ENCODE assay signal across 8 mouse cellular contexts in genomic region chr6:67035388-67036299, GRCm38 (mm10). TPM values are rescaled to one million over a fixed set of nuclear protein-coding genes. Genes with fewer than 3 reads are reported as not detected.
DNase-seq lines count a peak whose midpoint lies in the region; ATAC-seq and TF ChIP-seq lines count a peak whose summit lies in the region.

No protein-coding gene starts in this region.

- WGBS in forebrain, embryonic 12.5 days = 7% methylated on average over 19 of the region's 19 CpGs
- 13% methylated on average over 19 of the region's 19 CpGs for WGBS in lung, postnatal 0 days
- WGBS in spleen, adult 2 months = 49% methylated on average over 19 of the region's 19 CpGs

- DNase-seq in A20 (ENCODE audit: low read depth, low spot score) (peak; percentile 69), MN1 (ENCODE audit: low spot score) (peak; percentile 43)
- DNase-seq in kidney, adult 8-10 months = peak; percentile 71 to 73
- DNase-seq in lung, postnatal 0 days (ENCODE audit: low spot score) = peak; percentile 72
- no peak for DNase-seq in spleen, adult 2 months (ENCODE audit: low read depth in 1 of 2, low spot score in 2 of 2)
- DNase-seq in frontal cortex, adult 2 months (ENCODE audit: extremely low spot score in 1 of 2, low spot score in 1 of 2) = no peak
- DNase-seq in left cerebral cortex, postnatal 36 days (ENCODE audit: low spot score in 2 of 2) = no peak

- peak overlapping the region; percentile 91 for H3K9ac ChIP-seq in forebrain, embryonic 12.5 days
- H3K9ac ChIP-seq in lung, postnatal 0 days (replicated peaks; ENCODE audit: low read depth) = 0 out of 2 replicates have a peak overlapping the region, but pooled peaks have one; percentile 63

- peak; percentile 59; the same call in 1 of the 2 replicates for TF ChIP-seq EP300 in lung, postnatal 0 days (IDR thresholded peaks at IDR 0.05)

- H3K4me2 ChIP-seq in forebrain, embryonic 12.5 days = peak overlapping the region; percentile 68
- H3K4me2 ChIP-seq in lung, postnatal 0 days (replicated peaks; ENCODE audit: low read depth, low read length) = peak overlapping the region; percentile 90

- peaks cover 21% of the 10 kb centered on the region for H3K4me1 ChIP-seq in forebrain, embryonic 12.5 days
- H3K4me1 ChIP-seq in lung, postnatal 0 days (ENCODE audit: insufficient read depth, low read depth, low read length) = no peaks in the 10 kb centered on the region
- H3K4me1 ChIP-seq in spleen, adult 2 months (ENCODE audit: control insufficient read depth, insufficient read depth, insufficient read length) = 0 out of 2 replicates have a peak, but pooled peaks cover 4% of the 10 kb centered on the region

- peak overlapping the region; percentile 76 for H3K4me3 ChIP-seq in forebrain, embryonic 12.5 days (replicated peaks)
- H3K4me3 ChIP-seq in lung, postnatal 0 days (ENCODE audit: low read depth, low read length) = peak overlapping the region; percentile 81
- peak overlapping the region; percentile 42 for H3K4me3 ChIP-seq in spleen, adult 2 months (ENCODE audit: extremely low read depth, insufficient read depth, insufficient read length)

- intact Hi-C loops in left cerebral cortex, postnatal 36 days (cut with DNase I) = loop anchor here (5.0 to 10.0 kb wide), 4 partner anchors 73 to 141 kb away; partner anchors contain the start of gene Gng12

- H3K36me3 ChIP-seq in forebrain, embryonic 12.5 days (replicated peaks) = no peaks in the 10 kb centered on the region
- no peaks in the 10 kb centered on the region for H3K36me3 ChIP-seq in lung, postnatal 0 days (ENCODE audit: insufficient read depth, low read length)
- H3K36me3 ChIP-seq in spleen, adult 2 months (ENCODE audit: control insufficient read depth, insufficient read depth, low read length) = peaks cover 5% of the 10 kb centered on the region; the same call in 1 of the 2 replicates

- H3K9me3 ChIP-seq in forebrain, embryonic 12.5 days = no peaks in the 10 kb centered on the region
- H3K9me3 ChIP-seq in lung, postnatal 0 days (ENCODE audit: low read length) = no peaks in the 10 kb centered on the region

- no peak for TF ChIP-seq CTCF in lung, postnatal 0 days (IDR thresholded peaks at IDR 0.05)
- no peak for TF ChIP-seq CTCF in spleen, adult 2 months (IDR thresholded peaks at IDR 0.05; ENCODE audit: extremely low read depth, insufficient read depth, insufficient read length, insufficient replicate concordance)

- ATAC-seq in forebrain, embryonic 12.5 days (ENCODE audit: low FRiP score) = no peak
- no peak for ATAC-seq in lung, postnatal 0 days

- no peak for TF ChIP-seq POLR2A in spleen, adult 2 months (IDR thresholded peaks at IDR 0.05; ENCODE audit: low read depth, low read length)

- no peak overlapping the region for H3K27ac ChIP-seq in forebrain, embryonic 12.5 days
- peak overlapping the region; percentile 92 for H3K27ac ChIP-seq in lung, postnatal 0 days (ENCODE audit: low read length)
- no peak overlapping the region for H3K27ac ChIP-seq in spleen, adult 2 months (ENCODE audit: insufficient read depth, low read length)

- H3K27me3 ChIP-seq in forebrain, embryonic 12.5 days = peaks cover 10% of the 10 kb centered on the region; the same call in 1 of the 2 replicates
- no peaks in the 10 kb centered on the region for H3K27me3 ChIP-seq in lung, postnatal 0 days (replicated peaks; ENCODE audit: insufficient read depth, low read length)
- no peaks in the 10 kb centered on the region; the same call in 1 of the 2 replicates for H3K27me3 ChIP-seq in spleen, adult 2 months (ENCODE audit: control insufficient read depth, insufficient read depth, low read length)

RNA-seq across cellular contexts. Expression of gene Gadd45a, which starts 1.6 kb away (rescaled TPM):
- 20.6 and 27.0 TPM in 2 replicates for polyA plus RNA-seq in forebrain, embryonic 12.5 days (2016; fragmentation: Nextera tagmentation; extraction: Ambion mirVana)
- polyA plus RNA-seq in lung, postnatal 0 days (2015; fragmentation: Nextera tagmentation; extraction: Ambion mirVana) = 34.7 and 35.7 TPM in 2 replicates
- polyA plus RNA-seq in spleen, adult 2 months (2012; rRNA removed) = 50.3 and 56.9 TPM in 2 replicates
- polyA plus RNA-seq in frontal cortex, adult 2 months (2012; rRNA removed) = 13.5 and 17.8 TPM in 2 replicates
- 10 to 100 TPM in 1 of 2 experiments, 1 to 10 TPM in 1; 7.2 to 10.5 TPM for total RNA-seq in left cerebral cortex, postnatal 36 days (2021)

Comparison
In these comparisons a context has a peak if more than half of its experiments do, and no peak if none do; other contexts are left out.
1. DNase-seq: peak in A20 (single experiment), MN1 (single experiment), kidney, adult 8-10 months (2 of 2) and lung, postnatal 0 days (single experiment); none in spleen, adult 2 months (0 of 2), frontal cortex, adult 2 months (0 of 2) and left cerebral cortex, postnatal 36 days (0 of 2).
2. Peak in every context shown above with its lines, with median percentiles within 50 percentile points of each other: H3K4me3 ChIP-seq.